Mouse (Mus musculus): Measurements from ENCODE around the gene Popdc2. TPM values are rescaled to one million over a fixed set of nuclear protein-coding genes. Genes with fewer than 3 reads are reported as not detected.

Gene Popdc2
- total RNA-seq, 4 experiments from 2014 or later, result 55.3 to 81.4 (median 68.5) TPM

- no peak for DNase-seq (ENCODE audit: low spot score in 2 of 2)
Observed at GRCm38 (mm10) chr16:38400311-38400960, 38.4 kb downstream of the Popdc2 start.

GRCm38 (mm10) chr16:38401468-38401867 is 39.5 kb downstream of the Popdc2 start:
- no peak for DNase-seq (ENCODE audit: low spot score in 2 of 2)

DNA sequence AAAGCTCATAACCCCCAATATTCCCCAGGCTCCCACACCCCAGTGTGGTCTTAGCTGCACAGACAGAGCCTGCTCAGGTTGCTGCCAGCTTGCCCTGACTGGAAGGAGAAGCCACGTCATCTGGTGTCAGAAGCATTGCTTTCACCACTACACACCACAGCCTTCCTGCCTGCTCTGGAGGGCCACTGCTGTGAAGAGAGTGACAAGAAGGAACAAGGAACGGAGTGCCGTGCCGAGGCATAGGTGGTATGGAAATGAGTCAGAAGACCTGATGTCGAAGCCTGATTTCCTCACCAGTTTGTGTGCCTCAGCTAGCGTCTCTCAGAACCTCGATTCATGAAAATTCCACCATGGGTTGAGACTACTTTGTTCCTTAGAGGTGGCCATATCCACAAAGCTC is 41.6 kb downstream of the Popdc2 start:
- DNase-seq (ENCODE audit: low spot score in 2 of 2), result no peak

- DNase-seq (ENCODE audit: low spot score in 2 of 2), result no peak
Observed at GRCm38 (mm10) chr16:38406293-38406692, 44.3 kb downstream of the Popdc2 start.

- no peak for DNase-seq (ENCODE audit: low spot score in 2 of 2)
Observed at GRCm38 (mm10) chr16:38406708-38407107, 44.7 kb downstream of the Popdc2 start.

DNA sequence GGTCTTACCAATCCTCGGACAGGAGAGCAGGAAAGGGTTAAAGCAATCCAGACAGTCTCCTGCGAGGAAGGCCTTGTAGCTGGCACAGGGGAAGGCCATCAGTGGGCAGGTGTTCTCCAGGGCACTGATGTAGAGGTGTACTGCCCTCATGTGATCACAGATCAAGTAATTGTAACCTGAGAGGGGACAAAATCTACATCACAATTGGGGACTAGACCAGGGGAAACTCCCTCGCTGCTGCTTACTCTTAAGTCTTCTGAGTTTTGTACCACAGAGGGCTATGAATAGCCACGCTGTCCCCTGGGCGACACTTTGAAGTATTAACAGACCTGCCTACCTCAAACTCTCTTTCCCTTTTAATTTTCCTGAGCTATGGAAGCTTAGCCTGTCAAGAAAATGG is 45.6 kb downstream of the Popdc2 start:
- no peak for DNase-seq (ENCODE audit: low spot score in 2 of 2)

GRCm38 (mm10) chr16:38408416-38408815 is 46.4 kb downstream of the Popdc2 start:
- no peak for DNase-seq (ENCODE audit: low spot score in 2 of 2)

- DNase-seq (ENCODE audit: low spot score in 2 of 2), result no peak
Observed at GRCm38 (mm10) chr16:38414953-38415352, 52.9 kb downstream of the Popdc2 start.

DNA sequence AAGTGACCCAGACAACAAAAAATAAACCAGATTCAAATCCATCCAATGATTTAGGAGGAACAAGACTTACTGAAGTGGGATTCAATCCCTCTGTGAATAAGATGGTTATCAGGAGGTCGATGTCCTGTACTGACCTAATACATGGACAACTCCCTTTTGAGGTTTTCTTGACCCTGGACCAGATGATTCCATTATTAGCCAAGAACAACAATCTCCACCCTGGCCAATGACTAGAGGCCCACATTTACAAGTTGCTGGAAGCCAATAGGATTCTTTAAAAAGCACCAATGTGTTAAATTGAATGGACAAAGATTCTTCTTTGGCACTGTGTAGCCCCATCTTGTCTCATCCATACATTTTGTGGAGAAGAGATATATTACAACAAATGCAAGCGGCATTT is 63.4 kb downstream of the Popdc2 start:
- DNase-seq (ENCODE audit: low spot score in 2 of 2), result no peak

- DNase-seq (ENCODE audit: low spot score in 2 of 2), result no peak
Observed at GRCm38 (mm10) chr16:38425799-38426198, 63.8 kb downstream of the Popdc2 start.

Other genes starting within 250 kb of the Popdc2 start
- gene Nr1i2, start 67.4 kb upstream of the Popdc2 start, total RNA-seq (2022), result not detected
- gene Maats1, start 20.1 kb upstream of the Popdc2 start, total RNA-seq (2022), result not detected
- 100 to 1,000 TPM; 115 to 194 (median 149) TPM for gene Cox17, start 15.2 kb upstream of the Popdc2 start, total RNA-seq (2022)
- gene Gm21987, start 15.2 kb upstream of the Popdc2 start, total RNA-seq (2022), result not detected
- gene Pla1a, start 70.9 kb downstream of the Popdc2 start, total RNA-seq (2022), result 1 to 10 TPM; 2.5 to 4.7 (median 3.6) TPM
- gene Adprh, start 90.5 kb downstream of the Popdc2 start, total RNA-seq (2022), result 10 to 100 TPM; 17.3 to 17.5 (median 17.4) TPM
- under 1 TPM in 2 of 4 experiments, not detected in 2; 0.12 to 0.22 TPM for gene Cd80, start 93.4 kb downstream of the Popdc2 start, total RNA-seq (2022)
- gene Timmdc1, start 160.5 kb downstream of the Popdc2 start, total RNA-seq (2022), result 10 to 100 TPM; 42.4 to 50.3 (median 43.5) TPM
- 10 to 100 TPM in 3 of 4 experiments, 1 to 10 TPM in 1; 8.9 to 11.1 (median 10.5) TPM for gene Poglut1, start 188.0 kb downstream of the Popdc2 start, total RNA-seq (2022)
- gene Tmem39a, start 196.5 kb downstream of the Popdc2 start, total RNA-seq (2022), result 10 to 100 TPM; 14.0 to 19.3 (median 15.5) TPM